Mouse (Mus musculus): ENCODE measurements around the gene Pam16. TPM values are rescaled to one million over a fixed set of nuclear protein-coding genes. Genes with fewer than 3 reads are reported as not detected.
"Not testable (repeated sequence)": the region's sequence is repeated elsewhere in the genome, so short reads cannot be mapped to it uniquely, and the experiment has no call there.

Pam16 gene
- polyA plus RNA-seq, 1 experiment from 2014 or later: 72.1 TPM

GRCm38 (mm10) chr16:4585642-4586530 is 38.9 kb downstream of the Pam16 start:
- H3K27ac ChIP-seq (ENCODE audit: low read depth, low read length): peak overlapping the region; percentile 85
- no peaks in the 10 kb centered on the region for H3K9me3 ChIP-seq (ENCODE audit: control insufficient read depth)
- H3K9ac ChIP-seq (ENCODE audit: low read depth, low read length): peak overlapping the region; percentile 12; the same call in 1 of the 2 replicates
- no peak for TF ChIP-seq CTCF (IDR thresholded peaks at IDR 0.05; ENCODE audit: low read depth)
- H3K4me2 ChIP-seq (replicated peaks; ENCODE audit: low read depth): peak overlapping the region; percentile 64
- H3K27me3 ChIP-seq (replicated peaks; ENCODE audit: control insufficient read depth, insufficient read depth, low read length): no peaks in the 10 kb centered on the region
- no peaks in the 10 kb centered on the region for H3K36me3 ChIP-seq (ENCODE audit: control insufficient read depth, insufficient read depth)
- ATAC-seq: peak; percentile 20; the same call in 1 of the 2 replicates
- peak overlapping the region; percentile 42 for H3K4me3 ChIP-seq (ENCODE audit: low read depth, low read length)
- WGBS: 4% methylated on average over 14 of the region's 14 CpGs
- peaks cover 8% of the 10 kb centered on the region; the same call in 1 of the 2 replicates for H3K4me1 ChIP-seq (replicated peaks; ENCODE audit: control insufficient read depth, insufficient read depth, low read length)

GRCm38 (mm10) chr16:4584438-4584837 is 40.4 kb downstream of the Pam16 start:
- no peak overlapping the region for H3K27ac ChIP-seq (ENCODE audit: low read depth, low read length)
- no peak overlapping the region for H3K4me2 ChIP-seq (replicated peaks; ENCODE audit: low read depth)
- H3K27me3 ChIP-seq (replicated peaks; ENCODE audit: control insufficient read depth, insufficient read depth, low read length): no peaks in the 10 kb centered on the region
- no peak overlapping the region for H3K4me3 ChIP-seq (ENCODE audit: low read depth, low read length)
- TF ChIP-seq CTCF (IDR thresholded peaks at IDR 0.05; ENCODE audit: low read depth): no peak
- no peaks in the 10 kb centered on the region for H3K36me3 ChIP-seq (ENCODE audit: control insufficient read depth, insufficient read depth)
- ATAC-seq: no peak
- no peak overlapping the region for H3K9ac ChIP-seq (ENCODE audit: low read depth, low read length)
- H3K4me1 ChIP-seq (replicated peaks; ENCODE audit: control insufficient read depth, insufficient read depth, low read length): peaks cover 8% of the 10 kb centered on the region; the same call in 1 of the 2 replicates
- no peaks in the 10 kb centered on the region for H3K9me3 ChIP-seq (ENCODE audit: control insufficient read depth)
- 69% methylated on average over 5 of the region's 5 CpGs for WGBS

GRCm38 (mm10) chr16:4583807-4584206 is 41.0 kb downstream of the Pam16 start:
- WGBS: 76% methylated on average over 3 of the region's 3 CpGs
- Histone ChIP-seq H3K4me2 (replicated peaks; ENCODE audit: low read depth) (no peak overlapping the region), H3K36me3 (ENCODE audit: control insufficient read depth, insufficient read depth) (no peaks in the 10 kb centered on the region), H3K9ac (ENCODE audit: low read depth, low read length) (no peak overlapping the region), H3K27ac (ENCODE audit: low read depth, low read length) (no peak overlapping the region), H3K9me3 (ENCODE audit: control insufficient read depth) (no peaks in the 10 kb centered on the region), H3K4me3 (ENCODE audit: low read depth, low read length) (no peak overlapping the region), H3K4me1 (replicated peaks; ENCODE audit: control insufficient read depth, insufficient read depth, low read length) (peaks cover 8% of the 10 kb centered on the region; the same call in 1 of the 2 replicates), H3K27me3 (replicated peaks; ENCODE audit: control insufficient read depth, insufficient read depth, low read length) (no peaks in the 10 kb centered on the region)
- ATAC-seq: no peak
- no peak for TF ChIP-seq CTCF (IDR thresholded peaks at IDR 0.05; ENCODE audit: low read depth)

GRCm38 (mm10) chr16:4581179-4581578 is 43.6 kb downstream of the Pam16 start:
- H3K9me3 ChIP-seq (ENCODE audit: control insufficient read depth); ATAC-seq; H3K4me1 ChIP-seq (replicated peaks; ENCODE audit: control insufficient read depth, insufficient read depth, low read length); H3K9ac ChIP-seq (ENCODE audit: low read depth, low read length); H3K27ac ChIP-seq (ENCODE audit: low read depth, low read length); H3K36me3 ChIP-seq (ENCODE audit: control insufficient read depth, insufficient read depth); H3K27me3 ChIP-seq (replicated peaks; ENCODE audit: control insufficient read depth, insufficient read depth, low read length); H3K4me2 ChIP-seq (replicated peaks; ENCODE audit: low read depth); H3K4me3 ChIP-seq (ENCODE audit: low read depth, low read length): not testable (repeated sequence)
- WGBS: 75% methylated on average over 4 of the region's 4 CpGs

- no peak for TF ChIP-seq CTCF (IDR thresholded peaks at IDR 0.05; ENCODE audit: low read depth)
- 58% methylated on average over 7 of the region's 7 CpGs for WGBS
- Histone ChIP-seq H3K9ac (ENCODE audit: low read depth, low read length) (no peak overlapping the region), H3K4me1 (replicated peaks; ENCODE audit: control insufficient read depth, insufficient read depth, low read length) (no peaks in the 10 kb centered on the region), H3K27ac (ENCODE audit: low read depth, low read length) (no peak overlapping the region), H3K4me3 (ENCODE audit: low read depth, low read length) (no peak overlapping the region), H3K27me3 (replicated peaks; ENCODE audit: control insufficient read depth, insufficient read depth, low read length) (no peaks in the 10 kb centered on the region), H3K36me3 (ENCODE audit: control insufficient read depth, insufficient read depth) (no peaks in the 10 kb centered on the region), H3K4me2 (replicated peaks; ENCODE audit: low read depth) (no peak overlapping the region), H3K9me3 (ENCODE audit: control insufficient read depth) (no peaks in the 10 kb centered on the region)
- ATAC-seq: no peak
These were observed 46.2 kb downstream of the Pam16 start for GRCm38 (mm10) chr16:4578630-4579029.

GRCm38 (mm10) chr16:4576873-4577272 is 47.9 kb downstream of the Pam16 start:
- TF ChIP-seq CTCF (IDR thresholded peaks at IDR 0.05; ENCODE audit: low read depth): no peak
- no peaks in the 10 kb centered on the region for H3K4me1 ChIP-seq (replicated peaks; ENCODE audit: control insufficient read depth, insufficient read depth, low read length)
- H3K9me3 ChIP-seq (ENCODE audit: control insufficient read depth): no peaks in the 10 kb centered on the region
- H3K9ac ChIP-seq (ENCODE audit: low read depth, low read length): no peak overlapping the region
- 58% methylated on average over 2 of the region's 2 CpGs for WGBS
- no peak overlapping the region for H3K27ac ChIP-seq (ENCODE audit: low read depth, low read length)
- H3K27me3 ChIP-seq (replicated peaks; ENCODE audit: control insufficient read depth, insufficient read depth, low read length): no peaks in the 10 kb centered on the region
- no peak for ATAC-seq
- H3K4me2 ChIP-seq (replicated peaks; ENCODE audit: low read depth): no peak overlapping the region
- H3K36me3 ChIP-seq (ENCODE audit: control insufficient read depth, insufficient read depth): no peaks in the 10 kb centered on the region
- no peak overlapping the region for H3K4me3 ChIP-seq (ENCODE audit: low read depth, low read length)
